Mouse (Mus musculus): Measurements from ENCODE around the gene Mrpl40. TPM values are rescaled to one million over a fixed set of nuclear protein-coding genes. Genes with fewer than 3 reads are reported as not detected.
"Not testable (repeated sequence)": the region's sequence is repeated elsewhere in the genome, so short reads cannot be mapped to it uniquely, and the experiment has no call there.

Gene Mrpl40
- total RNA-seq (2021) = 10 to 100 TPM; 50.2 to 50.4 TPM
- long read RNA-seq, experiment 1, transcript Mrpl40-201 (4 exons, 1,280 nt) = major isoform, 17 of 20 reads
- long read RNA-seq, experiment 1, partial matches to known transcripts = 0 of 20 reads
- long read RNA-seq, experiment 1, other reads (novel, unspliced or antisense) = 2 of 20 reads
- long read RNA-seq, experiment 2, transcript Mrpl40-201 (4 exons, 1,280 nt) = major isoform, 38 of 44 reads
- long read RNA-seq, experiment 2, partial matches to known transcripts = 1 of 44 reads
- long read RNA-seq, experiment 2, other reads (novel, unspliced or antisense) = 1 of 44 reads

GRCm38 (mm10) chr16:18876442-18877308, at the start of gene Mrpl40, which contains the start of gene Hira:
TSS of gene Mrpl40 (minus strand) at chr16:18876862.
TSS of gene Hira (plus strand) at chr16:18877037.
- peak; percentile 93 to 94 for DNase-seq (ENCODE audit: low spot score in 2 of 2)

GRCm38 (mm10) chr16:18921771-18922170, 45.1 kb upstream of the Mrpl40 start:
- no peak for DNase-seq (ENCODE audit: low spot score in 2 of 2)

- DNase-seq (ENCODE audit: low spot score in 2 of 2) = no peak
Measured at GRCm38 (mm10) chr16:18916064-18916463, 39.4 kb upstream of the Mrpl40 start.

- no peak for DNase-seq (ENCODE audit: low spot score in 2 of 2)
Measured at GRCm38 (mm10) chr16:18905648-18906047, 29.0 kb upstream of the Mrpl40 start.

- no peak for DNase-seq (ENCODE audit: low spot score in 2 of 2)
Measured at GRCm38 (mm10) chr16:18896429-18896828, 19.8 kb upstream of the Mrpl40 start.

DNA sequence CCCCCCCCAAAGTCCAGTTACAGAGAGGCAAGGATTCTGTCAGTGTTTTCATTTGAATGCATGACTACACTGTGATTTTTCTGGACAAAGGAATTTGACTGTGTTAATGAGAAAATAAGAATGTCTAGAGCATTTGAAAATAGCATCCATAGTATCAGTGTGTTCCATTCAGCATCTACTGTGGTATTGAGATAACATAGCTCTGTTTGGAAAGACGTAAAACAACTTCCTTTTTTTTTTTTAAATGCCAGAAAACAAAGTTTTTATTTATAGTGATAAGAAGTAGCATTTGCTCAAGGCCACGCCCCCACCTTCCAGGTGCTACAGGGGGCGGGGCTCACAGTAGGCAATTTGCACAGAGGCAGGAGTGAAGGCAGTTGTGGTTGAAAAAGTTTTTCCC, 18.6 kb upstream of the Mrpl40 start:
- DNase-seq (ENCODE audit: low spot score in 2 of 2) = no peak

DNA sequence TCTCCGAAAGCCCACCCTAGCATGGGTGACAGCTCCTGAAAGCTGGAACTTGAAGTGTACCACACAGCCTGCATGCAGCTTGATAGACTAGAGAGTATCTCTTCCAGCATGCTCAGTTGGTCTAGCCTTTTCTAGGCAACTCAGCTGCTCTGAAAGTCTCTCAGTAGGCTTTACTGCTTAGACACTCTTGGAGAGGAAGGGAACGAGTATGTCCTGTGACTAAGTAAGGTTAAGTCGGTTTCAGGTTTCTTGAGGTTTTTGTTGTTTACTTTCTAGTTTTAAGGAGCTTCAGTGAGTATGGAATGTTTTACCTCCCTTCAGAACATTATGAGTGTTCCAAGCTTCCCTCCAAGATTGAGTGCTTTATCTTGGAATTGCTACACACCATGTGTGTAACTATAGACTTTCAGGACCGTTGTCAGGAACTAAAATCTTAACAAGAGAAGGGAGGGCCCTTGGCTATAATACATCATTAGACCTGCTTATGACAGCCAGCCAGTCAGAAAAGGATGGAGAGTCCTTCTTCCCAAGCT, 17.2 kb upstream of the Mrpl40 start:
- DNase-seq (ENCODE audit: low spot score in 2 of 2) = no peak

GRCm38 (mm10) chr16:18884044-18884443, 7.4 kb upstream of the Mrpl40 start:
- DNase-seq (ENCODE audit: low spot score in 2 of 2) = no peak

DNA sequence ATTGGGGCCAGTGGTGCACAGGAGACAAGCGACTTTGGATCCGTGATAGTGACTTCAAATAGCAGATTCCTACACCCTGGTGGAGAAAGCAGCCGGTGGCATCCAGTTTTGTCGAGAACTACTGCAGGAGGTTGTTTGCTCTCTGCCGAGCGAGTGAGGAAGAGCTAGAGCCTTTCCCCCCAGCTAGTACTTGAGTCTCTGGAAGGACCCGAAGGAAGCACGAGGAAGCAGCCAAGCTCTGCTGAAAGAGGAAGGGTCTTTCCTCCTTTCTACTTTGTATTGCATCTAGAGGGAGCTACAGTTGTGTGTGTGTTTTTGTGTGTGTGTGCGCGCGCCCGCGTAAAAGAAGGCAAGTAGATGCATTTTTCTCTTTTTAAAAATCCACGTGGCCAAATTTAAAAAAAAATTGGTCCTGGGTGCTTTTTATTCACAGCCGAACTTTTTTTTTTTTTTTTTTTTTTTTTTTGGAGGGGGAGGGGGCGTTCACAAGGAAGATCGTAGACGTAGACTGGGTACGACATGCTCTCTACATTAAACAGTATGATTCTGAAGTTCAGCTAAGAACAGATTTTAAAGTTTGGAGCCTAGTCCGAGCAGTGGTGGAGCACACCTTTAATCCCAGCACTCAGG, 1.5 kb upstream of the Mrpl40 start:
- no peak for DNase-seq (ENCODE audit: low spot score in 2 of 2)

DNA sequence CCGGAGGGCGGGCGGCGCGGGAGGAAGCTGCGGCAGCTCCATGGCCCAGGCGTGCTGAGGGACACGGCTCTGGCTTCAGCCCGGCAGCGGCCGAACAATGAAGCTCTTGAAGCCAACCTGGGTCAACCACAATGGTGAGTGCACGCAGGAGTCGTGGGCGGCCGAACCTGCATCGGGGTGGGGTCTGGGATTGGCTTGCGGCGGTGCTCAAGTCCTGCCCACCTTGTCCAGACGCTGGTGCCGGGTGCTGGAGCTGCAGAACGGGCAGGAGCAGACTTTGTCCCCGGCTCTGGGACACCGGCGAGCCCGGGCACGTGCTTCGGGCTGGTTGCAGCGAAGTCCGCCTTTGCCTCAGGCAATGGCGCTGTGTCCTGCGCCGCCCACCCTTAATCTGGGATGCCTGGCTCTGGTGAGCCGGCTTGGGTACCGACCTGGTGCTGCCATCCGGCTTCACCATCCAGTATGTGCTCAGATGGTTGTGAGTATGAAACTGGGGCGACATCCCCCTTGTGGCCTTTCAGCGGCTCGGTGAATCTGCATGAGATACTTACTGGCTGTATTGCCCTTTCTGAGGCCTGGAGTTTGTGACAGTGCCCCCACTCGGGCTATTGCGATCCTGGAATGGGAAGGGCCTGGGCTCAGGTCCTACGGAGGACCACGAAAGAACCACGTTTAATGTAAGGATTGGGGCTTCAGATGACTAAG, 876 bp upstream of the Mrpl40 start:
- DNase-seq (ENCODE audit: low spot score in 2 of 2) = peak in 1 of 2 experiments; percentile 36

GRCm38 (mm10) chr16:18876091-18876441, 596 bp downstream of the Mrpl40 start:
- DNase-seq (ENCODE audit: low spot score in 2 of 2) = no peak

DNA sequence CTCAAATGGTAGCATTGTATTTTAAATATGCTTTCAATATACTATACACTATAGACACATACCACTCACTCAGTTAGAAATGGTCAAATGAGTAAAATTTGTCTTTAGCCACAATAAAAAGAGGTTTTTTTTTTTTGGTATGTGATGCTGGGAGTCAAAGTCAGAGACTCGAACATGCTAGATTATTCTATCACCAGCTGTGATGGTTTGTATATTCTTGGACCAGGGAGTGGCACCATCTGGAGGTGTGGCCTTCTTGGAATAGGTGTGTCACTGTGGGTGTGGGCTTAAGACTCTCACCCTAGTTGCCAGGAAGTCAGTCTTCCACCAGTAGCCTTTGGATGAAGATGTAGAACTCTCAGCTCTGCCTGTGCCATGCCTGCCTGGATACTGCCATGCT, 6.2 kb downstream of the Mrpl40 start:
- not testable (repeated sequence) for DNase-seq (ENCODE audit: low spot score in 2 of 2)

- peak; percentile 28 to 30 for DNase-seq (ENCODE audit: low spot score in 2 of 2)
Measured at GRCm38 (mm10) chr16:18860186-18860585, 16.5 kb downstream of the Mrpl40 start.

GRCm38 (mm10) chr16:18858551-18858950, 18.1 kb downstream of the Mrpl40 start:
- DNase-seq (ENCODE audit: low spot score in 2 of 2) = peak in 1 of 2 experiments; percentile 22

- DNase-seq (ENCODE audit: low spot score in 2 of 2) = not testable (repeated sequence)
Measured at GRCm38 (mm10) chr16:18849521-18850190, 27.0 kb downstream of the Mrpl40 start.

- no peak for DNase-seq (ENCODE audit: low spot score in 2 of 2)
Measured at GRCm38 (mm10) chr16:18846301-18846820, 30.3 kb downstream of the Mrpl40 start.

- DNase-seq (ENCODE audit: low spot score in 2 of 2) = no peak
Measured at GRCm38 (mm10) chr16:18838346-18838745, 38.3 kb downstream of the Mrpl40 start.

DNA sequence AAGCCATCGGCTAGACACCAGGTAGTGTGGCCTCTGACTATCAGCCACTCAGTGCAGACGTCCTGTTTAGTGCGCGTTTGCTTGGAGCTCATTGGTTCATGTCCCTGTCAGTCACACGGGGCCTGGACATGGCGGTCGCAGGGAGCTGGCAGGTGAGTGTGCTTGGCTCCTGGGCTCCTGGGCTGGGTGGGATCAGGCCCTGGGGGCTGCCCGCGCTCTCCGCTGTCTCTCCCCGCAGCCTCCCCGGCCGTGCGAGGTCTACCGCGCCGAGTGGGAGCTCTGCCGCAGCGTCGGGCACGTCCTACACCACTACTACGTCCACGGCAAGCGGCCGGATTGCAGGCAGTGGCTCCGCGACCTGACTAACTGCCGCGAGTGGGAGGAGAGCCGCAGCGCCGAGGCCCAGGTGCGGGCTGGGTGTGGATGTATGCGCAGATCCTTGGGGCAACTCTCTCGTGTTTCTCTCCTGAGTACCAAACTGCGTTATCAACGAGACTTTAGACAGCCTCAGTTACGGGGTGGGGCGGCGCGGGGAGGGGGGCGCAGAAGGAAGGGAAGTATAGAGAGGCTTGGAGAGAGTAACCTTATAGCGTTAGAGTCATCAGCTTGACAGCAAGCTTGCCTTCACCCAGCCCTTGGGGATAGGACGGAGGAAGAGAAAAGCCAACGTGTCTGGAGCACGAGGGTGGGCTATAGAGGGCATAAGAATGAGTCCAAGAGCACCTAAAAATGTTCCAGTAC, 40.0 kb downstream of the Mrpl40 start, which contains the start of the genes 2510002D24Rik and Gm28539:
TSS of gene 2510002D24Rik (plus strand) at position 111 of the 741 bp plus-strand sequence.
TSS of gene Gm28539 (plus strand) at position 117 of the 741 bp plus-strand sequence.
- DNase-seq (ENCODE audit: low spot score in 2 of 2) = peak; percentile 90

GRCm38 (mm10) chr16:18836073-18836467, 40.6 kb downstream of the Mrpl40 start:
- DNase-seq (ENCODE audit: low spot score in 2 of 2) = no peak
